Comparison of ENCODE assay signal across 19 mouse cellular contexts in the genomic region with DNA sequence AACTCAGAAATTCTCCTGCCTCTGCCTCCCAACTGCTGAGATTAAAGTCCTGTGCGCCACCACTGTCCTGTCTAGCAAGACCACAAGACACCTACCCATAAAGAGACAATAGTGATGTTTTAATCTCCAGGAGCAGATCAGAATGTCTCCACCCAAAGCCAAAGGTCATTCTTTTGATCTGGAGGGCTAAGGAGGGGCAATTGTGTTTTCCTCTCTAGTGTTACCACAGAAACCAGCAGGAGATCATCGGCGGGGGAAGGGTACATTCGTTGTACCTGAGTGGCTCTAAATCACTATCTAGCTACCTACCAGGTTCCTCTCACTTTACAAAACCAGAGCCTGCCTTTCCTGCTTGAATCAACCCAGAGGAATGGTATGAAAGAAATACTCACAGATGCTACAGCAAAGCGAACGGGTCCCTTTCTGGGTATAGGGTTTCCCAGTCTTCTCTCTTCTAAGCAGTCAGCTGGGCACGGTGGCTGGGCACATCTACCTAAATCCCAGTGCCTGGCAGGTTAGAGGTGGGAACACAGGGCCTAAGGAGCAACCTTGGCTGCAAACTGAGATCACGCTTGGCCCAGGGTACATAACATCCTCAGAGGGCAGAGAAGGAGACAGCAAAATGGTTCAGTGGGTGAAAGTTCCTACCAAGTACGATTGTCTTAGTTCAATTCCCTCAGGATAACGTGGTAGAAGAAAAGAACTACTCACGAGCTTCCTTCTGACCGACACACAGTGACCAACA. TPM values are rescaled to one million over a fixed set of nuclear protein-coding genes. Genes with fewer than 3 reads are reported as not detected.
A peak's percentile ranks its signal among the peaks of the same experiment; 100 is the strongest.
DNase-seq lines count a peak whose midpoint lies in the region; ATAC-seq and TF ChIP-seq lines count a peak whose summit lies in the region.
"Had no signal": no experiment of that assay in that cellular context is flagged by ENCODE, and none has a peak within 500 bp of the region (broad histone marks: within the 10 kb centered on the region; RNA-seq: fewer than 3 reads in every experiment).

No protein-coding gene starts in this region.

- 71% methylated on average over 12 of the region's 12 CpGs for WGBS in liver, embryonic 13.5 days (ENCODE audit: insufficient replicate concordance)

- peaks cover 70% of the 10 kb centered on the region for H3K36me3 ChIP-seq in G1E (replicated peaks)
- peaks cover 5% of the 10 kb centered on the region; the same call in 1 of the 2 replicates for H3K36me3 ChIP-seq in liver, embryonic 13.5 days
- H3K36me3 ChIP-seq: lung, embryonic 15.5 days had no signal

- no peak for TF ChIP-seq CTCF in G1E (IDR thresholded peaks at IDR 0.05; ENCODE audit: low read depth, low read length)

- H3K9me3 ChIP-seq in G1E (replicated peaks) = no peaks in the 10 kb centered on the region
- H3K9me3 ChIP-seq in liver, embryonic 13.5 days (replicated peaks) = no peaks in the 10 kb centered on the region
- H3K9me3 ChIP-seq: lung, embryonic 15.5 days had no signal

- peak overlapping the region; percentile 83 for H3K27ac ChIP-seq in liver, embryonic 13.5 days
- H3K27ac ChIP-seq: left cerebral cortex, adult 2 months; lung, embryonic 15.5 days had no signal

- peak; percentile 92 for DNase-seq in heart, adult 11 months
- DNase-seq in heart, adult 8-10 months (ENCODE audit: low spot score) = no peak
- DNase-seq in CD4-positive helper T cell, adult 2 months (ENCODE audit: low read depth, low spot score) = peak; percentile 21
- no peak for DNase-seq in G1E (ENCODE audit: low spot score)
- DNase-seq in liver, embryonic 13.5 days = no peak
- DNase-seq in right cerebral cortex, adult 2 months (ENCODE audit: low spot score in 2 of 2) = no peak
- no peak for DNase-seq in spleen, adult 12 weeks (ENCODE audit: low spot score)
- no peak for DNase-seq in urinary bladder, postnatal 4 days (ENCODE audit: low spot score in 2 of 2)
- DNase-seq: cerebellum, adult 8-10 months; gastrocnemius, postnatal 36 days; kidney, adult 2 months; kidney, postnatal 14 days; thymus, postnatal 25 days had no signal

- ATAC-seq in G1E (ENCODE audit: extremely low read depth, insufficient number of reproducible peaks, low FRiP score, poor library complexity, severe bottlenecking) = no peak
- ATAC-seq in liver, embryonic 13.5 days (ENCODE audit: low read depth) = no peak
- ATAC-seq: forebrain, embryonic 14.5 days; hindbrain, embryonic 16.5 days; midbrain, embryonic 16.5 days had no signal

- peak overlapping the region; percentile 56 for H3K4me2 ChIP-seq in liver, embryonic 13.5 days
- H3K4me2 ChIP-seq: lung, embryonic 15.5 days had no signal

- peak overlapping the region; percentile 25; the same call in 1 of the 2 replicates for H3K4me3 ChIP-seq in G1E (ENCODE audit: low read depth, low read length)
- H3K4me3 ChIP-seq in liver, embryonic 13.5 days (replicated peaks) = no peak overlapping the region
- H3K4me3 ChIP-seq: erythroblast, embryonic 14.5 days; left cerebral cortex, adult 2 months; lung, embryonic 15.5 days had no signal

- H3K27me3 ChIP-seq in G1E (ENCODE audit: insufficient read depth, low read length) = no peaks in the 10 kb centered on the region
- H3K27me3 ChIP-seq in liver, embryonic 13.5 days = no peaks in the 10 kb centered on the region
- H3K27me3 ChIP-seq: lung, embryonic 15.5 days had no signal

- peaks cover 93% of the 10 kb centered on the region for H3K4me1 ChIP-seq in G1E (ENCODE audit: insufficient read depth, low read depth, low read length)
- H3K4me1 ChIP-seq in liver, embryonic 13.5 days (replicated peaks) = peaks cover 79% of the 10 kb centered on the region

- H3K9ac ChIP-seq in liver, embryonic 13.5 days = no peak overlapping the region
- H3K9ac ChIP-seq: lung, embryonic 15.5 days had no signal

RNA-seq across cellular contexts. Expression of a gene that starts 10.3 kb away (rescaled TPM):
- 10 to 100 TPM; 38.7 to 50.3 (median 43.4) TPM for total RNA-seq in heart, adult 8-10 months (2022)
- total RNA-seq in G1E (2014; fragmentation: Nextera tagmentation) (465 and 522 TPM in 2 replicates), G1E (2017) (182 and 249 TPM in 2 replicates)
- 555 and 575 TPM in 2 replicates for polyA plus RNA-seq in G1E (2012)
- polyA plus RNA-seq in liver, embryonic 13.5 days (2015; fragmentation: Nextera tagmentation; extraction: Ambion mirVana) = 67.1 and 82.5 TPM in 2 replicates

RNA-seq across cellular contexts. Expression of a gene that starts 33.4 kb away (rescaled TPM):
- 10 to 100 TPM; 92.5 to 99.4 (median 98.8) TPM for total RNA-seq in heart, adult 8-10 months (2022)
- total RNA-seq in G1E (2014; fragmentation: Nextera tagmentation) = 66.0 and 68.2 TPM in 2 replicates
- total RNA-seq in G1E (2017) = 104 and 121 TPM in 2 replicates
- polyA plus RNA-seq in G1E (2012) = 10.8 and 12.8 TPM in 2 replicates
- polyA plus RNA-seq in liver, embryonic 13.5 days (2015; fragmentation: Nextera tagmentation; extraction: Ambion mirVana) = 69.9 and 84.5 TPM in 2 replicates

Comparison
In these comparisons a context has a peak if more than half of its experiments do, and no peak if none do; other contexts are left out.
1. DNase-seq: peak in heart, adult 11 months (single experiment) and CD4-positive helper T cell, adult 2 months (single experiment); none in heart, adult 8-10 months (single experiment), G1E (single experiment), liver, embryonic 13.5 days (single experiment), right cerebral cortex, adult 2 months (0 of 2), spleen, adult 12 weeks (single experiment) and urinary bladder, postnatal 4 days (0 of 2).